Mouse (Mus musculus) embryonic facial prominence, embryonic 13.5 days (tissue): ENCODE data around the gene Btnl2. TPM values are rescaled to one million over a fixed set of nuclear protein-coding genes. Genes with fewer than 3 reads are reported as not detected.

ENCODE experiments used
- ATAC-seq: fragments of 200-750 bp; cut with Nextera tagmentation; 2 replicates; pipeline ENCODE4 v1.8.0; 2017; ENCODE audit warnings: low read depth; ENCODE audit not compliant: insufficient number of reproducible peaks, insufficient read depth, low FRiP score, low TSS enrichment
- H3K27ac ChIP-seq: fragments of 300-500 bp; sonication (generic); 2 replicates; pipeline ENCODE4 v1.5.1; 2015; ENCODE audit warnings: moderate library complexity, mild to moderate bottlenecking, inconsistent platforms
- H3K27me3 ChIP-seq: fragments of 300-500 bp; sonication (generic); 2 replicates; pipeline ENCODE4 v1.6.1; 2015; ENCODE audit warnings: mild to moderate bottlenecking, inconsistent platforms
- H3K36me3 ChIP-seq: fragments of 300-500 bp; sonication (generic); 2 replicates; pipeline ENCODE4 v1.6.1; 2015; ENCODE audit warnings: mild to moderate bottlenecking, inconsistent platforms
- H3K4me1 ChIP-seq: fragments of 300-500 bp; sonication (generic); 2 replicates; pipeline ENCODE4 v1.6.1; 2015; ENCODE audit warnings: inconsistent platforms
- H3K4me2 ChIP-seq: fragments of 300-500 bp; sonication (generic); 2 replicates; pipeline ENCODE4 v1.6.1; 2015; ENCODE audit warnings: moderate library complexity, mild to moderate bottlenecking, inconsistent platforms
- H3K4me3 ChIP-seq: fragments of 300-500 bp; sonication (generic); 2 replicates; pipeline ENCODE4 v1.5.1; 2015; ENCODE audit warnings: mild to moderate bottlenecking, inconsistent platforms
- H3K9ac ChIP-seq: fragments of 300-500 bp; sonication (generic); 2 replicates; pipeline ENCODE4 v1.6.1; 2015; ENCODE audit warnings: mild to moderate bottlenecking, inconsistent platforms
- H3K9me3 ChIP-seq: fragments of 300-500 bp; sonication (generic); 2 replicates; pipeline ENCODE4 v1.6.1; 2016; ENCODE audit warnings: inconsistent platforms
- WGBS: fragments of 180-500 bp; shearing (Covaris S2); methylation state at CpG from one replicate; pipeline ENCODE4 v1.1.7; 2015; ENCODE audit warnings: mixed read lengths; 5-methylcytosine and 5-hydroxymethylcytosine counted together
- polyA plus RNA-seq: library from polyadenylated mRNA; unstranded; fragments of >200 nt; fragmentation: Nextera tagmentation; extraction: Ambion mirVana; gene quantifications from 2 replicates; pipeline ENCODE4 v1.2.1, GENCODE M21; 2015

The Btnl2 gene
- polyA plus RNA-seq, 1 experiment from 2014 or later, result 0.13 TPM

DNA sequence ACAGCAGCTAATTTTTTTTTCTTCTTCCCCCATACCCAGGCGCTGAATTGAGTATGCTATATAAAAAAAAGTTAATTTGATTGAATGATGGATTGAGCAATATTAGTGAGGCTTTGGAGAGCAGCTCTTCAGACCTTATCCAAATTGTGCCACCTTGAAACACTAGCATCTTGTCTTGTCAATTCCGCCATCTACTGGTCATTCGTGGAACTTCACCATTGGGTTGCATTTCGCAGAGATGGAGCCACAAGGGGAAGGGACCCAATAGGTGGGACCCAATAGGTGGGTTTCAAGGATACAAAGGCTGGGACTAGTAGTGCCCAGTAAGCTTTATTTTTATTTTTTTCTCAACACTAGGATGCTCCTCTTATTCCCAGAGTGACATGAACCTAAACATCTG lies 5.2 kb upstream of the Btnl2 start:
- H3K4me2 ChIP-seq, result no peak overlapping the region
- no peak overlapping the region for H3K4me3 ChIP-seq
- peaks cover 3% of the 10 kb centered on the region; the same call in 1 of the 2 replicates for H3K27me3 ChIP-seq
- no peaks in the 10 kb centered on the region for H3K9me3 ChIP-seq
- H3K36me3 ChIP-seq, result no peaks in the 10 kb centered on the region
- H3K4me1 ChIP-seq, result no peaks in the 10 kb centered on the region
- no peak overlapping the region for H3K27ac ChIP-seq
- ATAC-seq, result no peak
- H3K9ac ChIP-seq, result no peak overlapping the region
- WGBS, result 4% methylated on average over 4 of the region's 4 CpGs

- no peak overlapping the region for H3K27ac ChIP-seq
- no peak overlapping the region for H3K9ac ChIP-seq
- H3K4me1 ChIP-seq, result no peaks in the 10 kb centered on the region
- no peaks in the 10 kb centered on the region for H3K9me3 ChIP-seq
- H3K4me3 ChIP-seq, result no peak overlapping the region
- no peak for ATAC-seq
- no peak overlapping the region for H3K4me2 ChIP-seq
- WGBS, result 92% methylated on average over 1 of the region's 1 CpGs
- H3K27me3 ChIP-seq, result peaks cover 3% of the 10 kb centered on the region; the same call in 1 of the 2 replicates
- no peaks in the 10 kb centered on the region for H3K36me3 ChIP-seq
These were observed 318 bp downstream of the Btnl2 start for GRCm38 (mm10) chr17:34354940-34355339.

DNA sequence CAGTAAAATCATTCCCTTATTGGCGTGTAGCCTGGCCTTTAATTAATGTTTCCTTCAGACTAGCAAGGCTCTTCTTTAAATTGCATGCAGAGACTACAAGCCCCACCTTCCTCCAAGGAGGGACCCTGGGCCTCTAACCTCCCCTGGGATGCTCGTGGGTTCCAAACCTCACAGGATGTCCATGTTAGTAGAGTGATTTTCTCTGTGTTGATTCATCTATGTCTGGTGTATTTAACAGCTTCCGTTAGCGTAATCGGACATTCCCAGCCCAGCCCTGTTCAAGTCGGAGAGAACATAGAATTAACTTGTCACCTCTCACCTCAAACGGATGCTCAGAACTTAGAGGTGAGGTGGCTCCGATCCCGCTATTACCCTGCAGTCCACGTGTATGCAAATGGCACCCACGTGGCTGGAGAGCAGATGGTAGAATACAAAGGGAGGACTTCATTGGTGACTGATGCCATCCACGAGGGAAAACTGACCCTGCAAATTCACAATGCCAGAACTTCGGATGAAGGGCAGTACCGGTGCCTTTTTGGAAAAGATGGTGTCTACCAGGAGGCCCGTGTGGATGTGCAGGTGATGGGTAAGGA lies 8.4 kb downstream of the Btnl2 start:
- Histone ChIP-seq H3K4me1 (no peaks in the 10 kb centered on the region), H3K36me3 (no peaks in the 10 kb centered on the region), H3K9me3 (no peaks in the 10 kb centered on the region), H3K27me3 (no peaks in the 10 kb centered on the region), H3K9ac (no peak overlapping the region), H3K4me3 (no peak overlapping the region), H3K4me2 (no peak overlapping the region), H3K27ac (no peak overlapping the region)
- no peak for ATAC-seq
- 84% methylated on average over 15 of the region's 15 CpGs for WGBS

- 76% methylated on average over 3 of the region's 3 CpGs for WGBS
These were observed 9.2 kb downstream of the Btnl2 start for GRCm38 (mm10) chr17:34363676-34364310.

GRCm38 (mm10) chr17:34365031-34365430 lies 10.4 kb downstream of the Btnl2 start:
- H3K36me3 ChIP-seq, result no peaks in the 10 kb centered on the region
- no peak for ATAC-seq
- WGBS, result 78% methylated on average over 10 of the region's 10 CpGs

More at GRCm38 (mm10) chr17:34363676-34364310, 9.2 kb downstream of the Btnl2 start:
- Histone ChIP-seq H3K36me3 (no peaks in the 10 kb centered on the region), H3K9ac (no peak overlapping the region), H3K4me2 (no peak overlapping the region), H3K27ac (no peak overlapping the region), H3K4me1 (no peaks in the 10 kb centered on the region), H3K9me3 (no peaks in the 10 kb centered on the region), H3K27me3 (no peaks in the 10 kb centered on the region), H3K4me3 (no peak overlapping the region)
- no peak for ATAC-seq

DNA sequence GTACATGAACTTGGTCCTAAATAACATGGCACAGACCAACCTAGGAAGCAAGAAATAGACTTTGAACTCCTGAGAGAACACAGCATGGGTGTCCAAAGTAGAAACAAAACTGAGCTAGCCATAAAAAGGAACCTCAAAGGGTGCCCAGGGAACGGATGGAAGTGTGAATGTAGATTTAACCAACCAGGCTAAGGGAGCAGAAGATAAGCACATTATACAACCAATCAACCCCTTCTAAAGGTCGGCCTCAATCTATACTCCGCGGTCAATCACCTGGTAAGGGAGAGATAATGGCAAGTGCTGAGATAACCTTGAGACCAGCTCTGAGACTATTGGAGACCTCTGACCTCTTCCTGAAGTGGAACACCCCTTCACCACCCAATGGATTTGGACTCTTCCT lies 15.9 kb downstream of the Btnl2 start:
- ATAC-seq, result no peak
- H3K4me3 ChIP-seq, result no peak overlapping the region
- no peak overlapping the region for H3K4me2 ChIP-seq
- no peaks in the 10 kb centered on the region for H3K4me1 ChIP-seq
- no peak overlapping the region for H3K9ac ChIP-seq
- H3K36me3 ChIP-seq, result no peaks in the 10 kb centered on the region
- H3K27ac ChIP-seq, result no peak overlapping the region
- WGBS, result 82% methylated on average over 4 of the region's 4 CpGs
- H3K27me3 ChIP-seq, result peaks cover 6% of the 10 kb centered on the region; the same call in 1 of the 2 replicates
- H3K9me3 ChIP-seq, result no peaks in the 10 kb centered on the region

More at GRCm38 (mm10) chr17:34365031-34365430, 10.4 kb downstream of the Btnl2 start:
- Histone ChIP-seq H3K27me3 (no peaks in the 10 kb centered on the region), H3K4me1 (no peaks in the 10 kb centered on the region), H3K4me2 (no peak overlapping the region), H3K4me3 (no peak overlapping the region), H3K9ac (no peak overlapping the region), H3K9me3 (no peaks in the 10 kb centered on the region), H3K27ac (no peak overlapping the region)

DNA sequence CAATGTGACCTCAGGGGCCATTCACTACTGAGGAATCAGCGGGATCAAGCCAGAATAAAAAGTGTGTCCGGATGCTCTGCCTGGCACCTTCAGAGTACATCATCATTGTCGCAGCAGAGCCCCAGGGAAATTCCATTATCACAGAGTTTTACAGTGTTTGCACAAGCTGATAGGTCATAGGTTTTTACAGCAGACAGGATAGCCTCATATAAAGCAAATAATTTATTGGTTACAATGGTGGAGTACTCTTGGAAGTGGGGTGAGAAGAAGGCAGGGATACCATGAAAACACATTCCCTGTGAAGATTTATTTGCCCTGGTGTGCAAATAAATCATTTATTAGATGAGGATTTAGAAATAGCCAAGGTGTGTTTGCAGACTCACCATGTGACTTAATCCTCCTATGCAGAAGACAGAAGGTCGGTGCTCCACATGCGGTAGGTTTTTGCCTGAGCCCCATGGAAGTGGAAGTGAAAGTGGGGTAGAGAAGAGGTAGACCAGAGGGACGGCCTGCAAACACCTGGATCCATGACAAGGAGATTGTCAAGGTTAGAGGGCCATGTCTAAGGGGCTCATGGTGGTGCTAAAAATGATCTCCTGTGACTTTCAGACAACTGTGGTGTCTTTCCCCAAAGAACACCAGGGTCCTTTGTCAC lies 18.6 kb downstream of the Btnl2 start:
- H3K36me3 ChIP-seq, result no peaks in the 10 kb centered on the region
- no peak overlapping the region for H3K4me2 ChIP-seq
- no peak overlapping the region for H3K27ac ChIP-seq
- H3K4me1 ChIP-seq, result no peaks in the 10 kb centered on the region
- H3K9ac ChIP-seq, result no peak overlapping the region
- no peak for ATAC-seq
- no peak overlapping the region for H3K4me3 ChIP-seq
- peaks cover 6% of the 10 kb centered on the region; the same call in 1 of the 2 replicates for H3K27me3 ChIP-seq
- 82% methylated on average over 6 of the region's 6 CpGs for WGBS
- no peaks in the 10 kb centered on the region for H3K9me3 ChIP-seq

DNA sequence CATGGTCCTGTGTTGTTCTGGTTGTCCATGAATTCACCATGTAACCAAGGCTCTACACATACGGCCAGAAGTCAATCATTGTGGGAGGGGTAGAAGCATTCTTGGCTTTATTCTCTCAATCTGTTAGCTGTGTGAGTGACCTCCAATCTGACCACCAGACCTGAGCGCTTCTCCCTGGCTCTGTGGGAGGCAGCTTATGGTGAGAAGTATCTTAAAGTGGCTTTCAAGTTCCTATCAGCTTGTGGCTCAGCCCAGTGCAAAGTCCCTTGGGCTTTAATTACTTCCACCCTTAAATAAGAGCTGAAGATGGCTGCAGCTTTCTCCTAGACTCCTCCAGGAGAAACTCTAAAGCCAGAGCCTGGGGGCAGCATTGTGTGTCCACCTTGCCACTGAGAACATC lies 22.2 kb downstream of the Btnl2 start, which contains the start of gene Btnl1:
Gene Btnl1, plus strand, starts transcription at position 286 of the 400 bp plus-strand sequence.
- Histone ChIP-seq H3K36me3 (no peaks in the 10 kb centered on the region), H3K9me3 (no peaks in the 10 kb centered on the region), H3K4me2 (no peak within 1 kb of the TSS), H3K4me3 (no peak within 1 kb of the TSS), H3K4me1 (no peaks in the 10 kb centered on the region), H3K27ac (no peak within 1 kb of the TSS), H3K9ac (no peak within 1 kb of the TSS), H3K27me3 (peaks cover 10% of the 10 kb centered on the region)
- ATAC-seq, result no peak
- WGBS, result 71% methylated on average over 2 of the region's 2 CpGs

DNA sequence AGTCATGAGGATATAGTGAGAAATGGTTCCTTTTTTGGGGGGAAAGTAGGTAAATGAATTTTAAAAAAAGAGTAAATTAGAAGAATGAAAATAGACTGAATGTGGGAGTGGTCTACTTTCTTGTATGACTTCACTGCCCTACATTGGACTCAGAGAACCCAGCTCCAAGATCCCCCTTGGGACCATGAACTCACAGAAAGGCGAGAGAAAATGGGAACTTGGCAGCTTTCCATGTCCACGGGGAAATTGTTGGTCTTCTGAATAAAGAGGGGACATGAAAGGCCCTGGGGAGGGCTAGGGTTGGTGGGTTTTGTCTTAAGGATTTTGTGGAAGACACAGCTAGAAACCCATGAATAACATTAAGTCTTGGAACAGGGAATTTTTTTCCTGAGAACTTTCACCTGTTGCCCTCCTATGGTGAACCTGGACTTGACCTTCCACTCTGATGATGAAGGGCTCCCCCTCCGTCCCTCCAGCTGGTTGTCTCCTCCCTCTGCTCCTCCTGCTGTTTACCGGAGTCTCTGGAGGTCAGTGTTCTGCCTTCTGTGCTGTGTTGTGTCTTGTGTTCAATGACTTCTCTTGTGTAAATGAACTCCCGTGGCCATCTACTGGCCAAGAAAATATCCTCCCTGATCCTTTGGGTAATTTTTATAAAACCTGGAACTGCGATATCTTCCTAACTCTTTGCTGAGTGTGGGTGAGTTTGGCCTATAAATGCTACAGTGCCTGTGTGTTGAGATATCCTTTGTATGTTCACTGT lies 23.0 kb downstream of the Btnl2 start:
- Histone ChIP-seq H3K9ac (no peak overlapping the region), H3K4me2 (no peak overlapping the region), H3K4me1 (no peaks in the 10 kb centered on the region), H3K4me3 (no peak overlapping the region), H3K9me3 (no peaks in the 10 kb centered on the region), H3K36me3 (no peaks in the 10 kb centered on the region), H3K27ac (no peak overlapping the region), H3K27me3 (peaks cover 10% of the 10 kb centered on the region)
- WGBS, result 62% methylated on average over 6 of the region's 6 CpGs
- ATAC-seq, result no peak

GRCm38 (mm10) chr17:34378716-34379115 lies 24.1 kb downstream of the Btnl2 start:
- 74% methylated on average over 2 of the region's 2 CpGs for WGBS
- no peak for ATAC-seq
- no peak overlapping the region for H3K4me2 ChIP-seq
- H3K27ac ChIP-seq, result no peak overlapping the region
- no peaks in the 10 kb centered on the region for H3K36me3 ChIP-seq
- no peaks in the 10 kb centered on the region for H3K4me1 ChIP-seq
- H3K9ac ChIP-seq, result no peak overlapping the region
- H3K9me3 ChIP-seq, result no peaks in the 10 kb centered on the region
- no peak overlapping the region for H3K4me3 ChIP-seq
- H3K27me3 ChIP-seq, result peaks cover 6% of the 10 kb centered on the region

DNA sequence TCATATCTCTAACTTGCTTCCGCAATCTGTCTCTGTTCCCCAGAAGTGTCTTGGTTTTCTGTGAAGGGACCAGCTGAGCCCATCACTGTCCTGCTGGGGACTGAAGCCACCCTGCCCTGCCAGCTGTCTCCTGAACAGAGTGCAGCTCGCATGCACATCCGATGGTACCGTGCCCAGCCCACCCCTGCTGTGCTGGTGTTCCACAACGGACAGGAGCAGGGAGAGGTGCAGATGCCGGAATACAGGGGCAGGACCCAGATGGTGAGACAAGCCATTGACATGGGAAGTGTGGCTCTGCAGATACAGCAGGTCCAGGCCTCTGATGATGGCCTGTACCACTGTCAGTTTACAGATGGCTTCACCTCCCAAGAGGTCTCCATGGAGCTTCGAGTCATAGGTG lies 24.8 kb downstream of the Btnl2 start:
- Histone ChIP-seq H3K36me3 (no peaks in the 10 kb centered on the region), H3K27me3 (peaks cover 4% of the 10 kb centered on the region), H3K4me1 (no peaks in the 10 kb centered on the region), H3K9me3 (no peaks in the 10 kb centered on the region), H3K4me2 (no peak overlapping the region), H3K27ac (no peak overlapping the region), H3K9ac (no peak overlapping the region), H3K4me3 (no peak overlapping the region)
- 92% methylated on average over 7 of the region's 7 CpGs for WGBS
- no peak for ATAC-seq
